Mouse (Mus musculus) liver, postnatal 0 days (tissue): Measurements from ENCODE around the gene Gm47996.
"Not testable (repeated sequence)": the region's sequence is repeated elsewhere in the genome, so short reads cannot be mapped to it uniquely, and the experiment has no call there.

Experiments
- CTCF ChIP-seq: sonication (generic); IDR thresholded peaks from 2 replicates; pipeline ENCODE4 v1.5.1; 2016; ENCODE audit warnings: antibody characterized with exemption, low read depth
- EP300 ChIP-seq: IDR thresholded peaks from 2 replicates; pipeline ENCODE4 v1.6.1; 2016; ENCODE audit warnings: antibody characterized with exemption, low read depth, mild to moderate bottlenecking

DNA sequence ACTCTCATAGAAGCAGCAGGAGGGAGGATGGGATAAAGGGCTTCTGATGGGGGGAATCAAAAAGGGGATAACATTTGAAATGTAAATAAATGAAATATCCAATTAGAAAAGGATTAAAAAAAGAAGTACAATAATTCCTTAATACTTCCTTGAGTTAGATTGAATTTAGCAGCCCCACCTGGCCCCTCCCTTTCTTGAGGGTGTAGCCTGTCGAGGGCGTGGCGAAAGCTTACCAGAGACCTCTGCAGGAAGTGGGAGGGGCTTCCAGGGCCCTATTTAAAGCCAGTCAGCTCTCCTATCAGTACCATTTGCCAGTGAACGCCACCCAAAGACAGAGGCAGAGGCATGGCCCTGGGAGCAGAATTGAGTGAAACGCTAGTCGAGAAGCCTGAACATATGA lies 6.1 kb upstream of the Gm47996 start, which contains the start of gene 3110040M04Rik:
- not testable (repeated sequence) for TF ChIP-seq CTCF, EP300
